Mouse (Mus musculus) MEL (cell line): ENCODE results near the gene Zic1. TPM values are rescaled to one million over a fixed set of nuclear protein-coding genes. Genes with fewer than 3 reads are reported as not detected.

Experiments
- DNase-seq: peaks from one replicate; pipeline ENCODE4 v3.0.0; 2011; ENCODE audit warnings: low read depth, low spot score
- H3K27ac ChIP-seq: 2 replicates; pipeline ENCODE4 v1.5.1; 2012; ENCODE audit warnings: low read depth, mild to moderate bottlenecking, control low read depth, low read length, moderate library complexity; ENCODE audit not compliant: control insufficient read depth
- H3K27me3 ChIP-seq, 2 experiments: fragments of 150-350 bp in 1 of 2; sonication (generic) in 1 of 2; 2 replicates each; pipeline ENCODE4 v1.6.1; 2012; ENCODE audit warnings: low read length in 2 of 2, mild to moderate bottlenecking in 2 of 2, improper control_type of control experiment in 1 of 2, moderate library complexity in 1 of 2; ENCODE audit not compliant: insufficient read depth in 2 of 2, control insufficient read depth in 1 of 2
- H3K36me3 ChIP-seq, 2 experiments: 2 replicates each; pipeline ENCODE4 v1.6.1; 2012 to 2014; ENCODE audit warnings: low read length in 2 of 2, improper control_type of control experiment in 1 of 2, inconsistent platforms in 1 of 2, mild to moderate bottlenecking in 1 of 2; ENCODE audit not compliant: insufficient read depth in 2 of 2, control insufficient read depth in 1 of 2
- H3K4me1 ChIP-seq, 2 experiments: fragments of 150-350 bp in 1 of 2; sonication (generic) in 1 of 2; 2 replicates each; pipeline ENCODE4 v1.6.1; 2012; ENCODE audit warnings: low read length in 2 of 2, improper control_type of control experiment in 1 of 2, mild to moderate bottlenecking in 1 of 2; ENCODE audit not compliant: insufficient read depth in 2 of 2, control insufficient read depth in 1 of 2
- H3K4me3 ChIP-seq, 2 experiments: fragments of 150-350 bp in 1 of 2; sonication (generic) in 1 of 2; 2 replicates each; pipeline ENCODE4 v1.5.1; 2012; ENCODE audit warnings: low read depth in 2 of 2, low read length in 2 of 2, mild to moderate bottlenecking in 2 of 2, moderate library complexity in 2 of 2, control low read depth in 1 of 2, improper control_type of control experiment in 1 of 2; ENCODE audit not compliant: control insufficient read depth in 1 of 2, insufficient read depth in 1 of 2
- H3K79me2 ChIP-seq: 2 replicates; pipeline ENCODE4 v1.6.1; 2012; ENCODE audit warnings: mild to moderate bottlenecking, low read length, moderate library complexity; ENCODE audit not compliant: control insufficient read depth, poor library complexity, insufficient read depth
- H3K9ac ChIP-seq: 2 replicates; pipeline ENCODE4 v1.6.1; 2012; ENCODE audit warnings: low read depth, mild to moderate bottlenecking, control low read depth, low read length, moderate library complexity; ENCODE audit not compliant: control insufficient read depth, poor library complexity, severe bottlenecking
- H3K9me3 ChIP-seq: fragments of 150-350 bp; sonication (generic); replicated peaks from 2 replicates; pipeline ENCODE4 v1.6.1; 2012; ENCODE audit warnings: mild to moderate bottlenecking, low read length, improper control_type of control experiment, moderate library complexity; ENCODE audit not compliant: insufficient read depth
- BHLHE40 ChIP-seq: IDR thresholded peaks from 2 replicates; pipeline ENCODE4 v1.6.1; 2012; ENCODE audit warnings: low read depth, mild to moderate bottlenecking, inconsistent platforms, low read length, improper control_type of control experiment, borderline replicate concordance
- CHD1 ChIP-seq: IDR thresholded peaks from 2 replicates; pipeline ENCODE4 v1.6.1; 2012; ENCODE audit warnings: low read depth, mild to moderate bottlenecking, inconsistent platforms, low read length, improper control_type of control experiment
- CTCF ChIP-seq, 3 experiments: IDR thresholded peaks in 2 of 3; conservative IDR thresholded peaks in 1 of 3; 2 replicates each; pipeline ENCODE4 v1.5.1; 2011 to 2012; ENCODE audit warnings: low read length in 3 of 3, low read depth in 2 of 3, mild to moderate bottlenecking in 2 of 3, improper control_type of control experiment in 1 of 3, inconsistent platforms in 1 of 3, mixed read lengths in 1 of 3, moderate library complexity in 1 of 3; ENCODE audit not compliant: control insufficient read depth in 1 of 3, insufficient read depth in 1 of 3, poor library complexity in 1 of 3, severe bottlenecking in 1 of 3
- E2F4 ChIP-seq: IDR thresholded peaks from 2 replicates; pipeline ENCODE4 v1.6.1; 2011; ENCODE audit warnings: low read depth, low read length, improper control_type of control experiment, borderline replicate concordance
- EP300 ChIP-seq, 2 experiments: IDR thresholded peaks; 2 replicates each; pipeline ENCODE4 v1.6.1; 2011; ENCODE audit warnings: improper control_type of control experiment in 2 of 2, low read length in 2 of 2, low read depth in 1 of 2, mild to moderate bottlenecking in 1 of 2
- MYB ChIP-seq: IDR thresholded peaks from 2 replicates; pipeline ENCODE4 v1.6.1; 2011; ENCODE audit warnings: mild to moderate bottlenecking, low read depth, low read length, improper control_type of control experiment
- NELFE ChIP-seq: IDR thresholded peaks from 2 replicates; pipeline ENCODE4 v1.6.1; 2011; ENCODE audit warnings: low read depth, low read length, improper control_type of control experiment
- POLR2AphosphoS2 ChIP-seq: IDR thresholded peaks from 2 replicates; pipeline ENCODE4 v1.6.1; 2011; ENCODE audit warnings: low read length, improper control_type of control experiment
- SIN3A ChIP-seq: IDR thresholded peaks from 2 replicates; pipeline ENCODE4 v1.6.1; 2012; ENCODE audit warnings: low read length, improper control_type of control experiment, inconsistent platforms
- TBP ChIP-seq: IDR thresholded peaks from 2 replicates; pipeline ENCODE4 v1.8.0; 2011; ENCODE audit warnings: low read depth, low read length, improper control_type of control experiment
- TCF12 ChIP-seq: IDR thresholded peaks from 2 replicates; pipeline ENCODE4 v1.6.1; 2014; ENCODE audit warnings: low read depth, mild to moderate bottlenecking, inconsistent platforms, low read length, improper control_type of control experiment, moderate library complexity
- ZC3H11A ChIP-seq: IDR thresholded peaks from 2 replicates; pipeline ENCODE4 v1.6.1; 2012; ENCODE audit warnings: low read depth, mild to moderate bottlenecking, inconsistent platforms, low read length, improper control_type of control experiment
- polyA plus RNA-seq, 2 experiments: library from polyadenylated mRNA; stranded (reverse) in 1 of 2; unstranded in 1 of 2; fragments of >175 nt in 1 of 2; fragments of >200 nt in 1 of 2; gene quantifications; 2 replicates each; pipeline versions ENCODE4 v1.2.1 to v1.2.4; 2012; ENCODE audit warnings: low replicate concordance in 2 of 2, low read depth in 1 of 2; ENCODE audit not compliant: insufficient read length in 2 of 2, insufficient read depth in 1 of 2, missing spikeins in 1 of 2
- total RNA-seq: library from RNA; depleted of rRNA; stranded (reverse); fragments of 300-350 nt; gene quantifications from 2 replicates; pipeline ENCODE4 v1.2.3, GENCODE M21; 2012

Zic1 gene
- total and polyA plus RNA-seq, 3 experiments = not detected

GRCm38 (mm10) chr9:91366999-91367811 lies 1.6 kb upstream of the Zic1 start:
- H3K4me3 ChIP-seq = no peak overlapping the region
- H3K4me1 ChIP-seq = no peaks in the 10 kb centered on the region
- H3K27me3 ChIP-seq = no peaks in the 10 kb centered on the region
- H3K9ac ChIP-seq = no peak overlapping the region
- H3K27ac ChIP-seq = no peak overlapping the region
- no peak for DNase-seq
- no peaks in the 10 kb centered on the region for H3K79me2 ChIP-seq
- TF ChIP-seq BHLHE40 = no peak
- TF ChIP-seq POLR2AphosphoS2 = no peak
- TF ChIP-seq TCF12 = no peak
- no peak for TF ChIP-seq CTCF (IDR thresholded peaks at IDR 0.05 in 2 of 3, conservative IDR thresholded peaks at IDR 0.05 in 1 of 3; ENCODE audit: control insufficient read depth in 1 of 3, insufficient read depth in 1 of 3, low read depth in 2 of 3, low read length in 3 of 3, poor library complexity in 1 of 3, severe bottlenecking in 1 of 3)
- no peaks in the 10 kb centered on the region for H3K9me3 ChIP-seq
- no peaks in the 10 kb centered on the region for H3K36me3 ChIP-seq

GRCm38 (mm10) chr9:91366226-91366998 lies 802 bp upstream of the Zic1 start:
- Histone ChIP-seq H3K4me3 (no peak overlapping the region), H3K9me3 (no peaks in the 10 kb centered on the region), H3K27me3 (no peaks in the 10 kb centered on the region), H3K79me2 (no peaks in the 10 kb centered on the region), H3K36me3 (no peaks in the 10 kb centered on the region), H3K9ac (no peak overlapping the region), H3K27ac (no peak overlapping the region), H3K4me1 (no peaks in the 10 kb centered on the region)
- DNase-seq = no peak
- TF ChIP-seq E2F4 (no peak), CHD1 (no peak), MYB (no peak), EP300 (IDR thresholded peaks at IDR 0.05; ENCODE audit: low read depth in 1 of 2, low read length in 2 of 2) (no peak), CTCF (IDR thresholded peaks at IDR 0.05 in 2 of 3, conservative IDR thresholded peaks at IDR 0.05 in 1 of 3; ENCODE audit: control insufficient read depth in 1 of 3, insufficient read depth in 1 of 3, low read depth in 2 of 3, low read length in 3 of 3, poor library complexity in 1 of 3, severe bottlenecking in 1 of 3) (no peak), NELFE (no peak), TBP (no peak), ZC3H11A (no peak), SIN3A (no peak), POLR2AphosphoS2 (no peak)
